Mouse (Mus musculus) bone marrow macrophage, adult 2 months (primary cell): ENCODE measurements around the gene Mecp2.

Experiments
- CTCF ChIP-seq: IDR thresholded peaks from 2 replicates; pipeline ENCODE4 v1.5.1; 2012; ENCODE audit warnings: low read depth, mild to moderate bottlenecking, low read length, moderate library complexity
- POLR2A ChIP-seq: IDR thresholded peaks from 2 replicates; pipeline ENCODE4 v1.6.1; 2012; ENCODE audit warnings: mild to moderate bottlenecking, low read depth, low read length, borderline replicate concordance

- no peak for TF ChIP-seq POLR2A
- TF ChIP-seq CTCF = no peak
Observed at GRCm38 (mm10) chrX:74037702-74038375, 97.3 kb downstream of the Mecp2 start.
